Mouse (Mus musculus) ovary, postnatal 10 days (tissue): ENCODE results near the gene Elmo2.

Experiments
- DNase-seq: peaks from one replicate; pipeline ENCODE4 v3.0.0; 2022; ENCODE audit warnings: low spot score

The Elmo2 gene

GRCm38 (mm10) chr2:165288315-165289031 lies 37.8 kb downstream of the Elmo2 start:
- peak; percentile 36 for DNase-seq

DNA sequence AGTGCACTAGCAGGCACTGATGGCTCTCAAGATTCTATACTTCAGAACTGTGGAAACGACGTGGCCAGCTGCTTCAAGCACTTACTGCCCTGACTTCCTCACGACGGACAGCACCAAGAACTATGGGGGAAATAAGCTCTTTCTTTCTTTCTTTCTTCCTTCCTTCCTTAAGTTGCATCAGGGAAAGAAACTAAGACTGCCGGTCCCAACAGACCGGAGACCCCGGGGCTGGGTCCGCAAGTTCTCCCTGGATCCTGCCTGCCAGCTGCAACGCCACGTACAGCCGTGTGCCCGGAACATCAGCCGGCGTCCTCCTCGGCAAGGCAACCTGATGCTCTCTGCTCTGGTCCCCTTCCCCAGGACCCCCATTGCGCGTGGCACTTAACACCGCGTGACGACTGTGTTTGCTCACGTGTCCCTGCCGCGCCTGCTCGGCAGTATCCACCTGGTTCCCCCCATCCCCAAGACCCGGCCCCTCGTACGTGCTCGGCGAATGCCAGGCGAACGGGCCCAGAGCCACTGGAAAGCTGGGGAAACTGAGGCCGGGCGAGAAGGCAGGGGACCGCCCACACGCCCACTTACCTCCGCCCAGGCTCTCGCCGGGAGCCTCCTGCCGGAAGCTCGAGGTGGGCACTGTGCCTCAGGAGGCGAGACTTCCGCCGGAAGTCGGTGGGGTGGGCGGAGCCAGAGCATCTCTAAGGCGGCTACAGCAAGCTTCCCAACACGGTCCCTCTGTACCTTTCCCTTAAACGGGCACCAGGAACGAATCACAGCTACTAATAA lies 38.9 kb downstream of the Elmo2 start, which contains the start of gene Slc35c2:
Gene Slc35c2 (minus strand): TSS at position 668 of the 783 bp plus-strand sequence.
- peak; percentile 86 for DNase-seq

GRCm38 (mm10) chr2:165286361-165287201 lies 39.7 kb downstream of the Elmo2 start:
- DNase-seq, result no peak

- DNase-seq, result no peak
These were observed 40.7 kb downstream of the Elmo2 start for GRCm38 (mm10) chr2:165285621-165286020.

- no peak for DNase-seq
These were observed 41.2 kb downstream of the Elmo2 start for GRCm38 (mm10) chr2:165285034-165285433.

DNA sequence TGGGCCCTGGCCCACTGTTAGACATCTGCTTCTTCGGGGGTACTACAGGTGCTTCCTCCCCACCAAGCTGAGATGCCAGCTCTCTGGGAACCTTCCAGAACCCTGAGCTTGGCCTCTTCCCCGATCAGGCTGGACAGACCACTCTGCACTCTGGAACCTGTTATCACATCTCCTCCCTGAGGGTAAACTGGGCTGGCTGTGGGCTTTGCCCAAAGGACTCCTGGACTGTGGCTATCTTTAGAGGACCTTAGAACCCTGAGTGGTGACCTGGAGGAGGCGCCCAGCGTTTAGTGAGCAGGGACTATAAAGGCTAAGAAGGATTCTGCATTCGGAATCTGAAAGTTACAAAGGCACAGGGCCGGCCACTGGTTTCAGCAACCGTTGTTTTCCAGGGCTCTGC lies 41.9 kb downstream of the Elmo2 start:
- DNase-seq, result no peak

GRCm38 (mm10) chr2:165283644-165284043 lies 42.6 kb downstream of the Elmo2 start:
- DNase-seq, result no peak

- DNase-seq, result no peak
These were observed 44.4 kb downstream of the Elmo2 start for GRCm38 (mm10) chr2:165281779-165282311.

- DNase-seq, result no peak
These were observed 46.9 kb downstream of the Elmo2 start for GRCm38 (mm10) chr2:165279351-165279750.

GRCm38 (mm10) chr2:165277188-165277740 lies 49.0 kb downstream of the Elmo2 start:
- DNase-seq, result no peak

DNA sequence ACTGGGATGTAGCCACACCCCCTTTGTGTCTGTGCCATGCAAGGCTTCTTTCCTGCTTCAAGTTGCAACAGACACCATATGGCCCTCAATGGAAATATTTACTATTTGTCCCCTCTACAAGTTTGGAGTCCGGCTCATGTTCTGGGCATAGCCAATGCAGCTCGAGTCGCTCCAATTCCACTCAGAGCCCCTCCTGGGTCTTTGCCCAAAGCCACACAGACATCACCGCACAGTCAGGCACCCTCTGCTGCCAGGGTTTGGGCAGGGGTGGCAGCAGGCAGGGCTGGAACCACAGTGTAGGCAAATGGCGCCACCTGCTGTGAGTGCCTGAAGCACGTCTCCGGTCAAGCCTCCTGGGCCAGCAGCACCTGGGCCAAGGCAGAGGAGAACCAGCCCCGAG lies 50.5 kb downstream of the Elmo2 start:
- peak; percentile 30 for DNase-seq

GRCm38 (mm10) chr2:165275124-165275640 lies 51.1 kb downstream of the Elmo2 start:
- DNase-seq, result no peak

DNA sequence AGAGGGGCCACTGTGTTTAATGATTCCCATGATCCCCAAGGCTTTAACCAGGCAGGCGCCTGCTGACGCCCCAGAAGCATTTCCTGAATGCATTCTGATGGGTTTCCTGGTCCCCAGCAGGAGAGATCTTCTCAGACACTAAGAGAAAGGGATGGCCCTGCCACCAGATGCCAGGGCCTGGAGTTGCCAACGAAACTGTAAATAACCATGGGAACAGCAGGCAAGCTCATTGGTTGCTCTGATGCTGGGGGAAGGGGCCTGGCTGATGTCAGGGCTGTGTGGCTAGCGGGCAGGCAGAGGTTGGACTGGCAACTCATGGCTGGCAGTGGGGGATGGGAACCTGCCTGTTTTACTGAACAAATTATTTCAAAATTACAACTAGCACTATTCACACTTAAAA lies 52.7 kb downstream of the Elmo2 start:
- DNase-seq, result no peak

GRCm38 (mm10) chr2:165271326-165271725 lies 55.0 kb downstream of the Elmo2 start:
- DNase-seq, result no peak

- no peak for DNase-seq
These were observed 55.4 kb downstream of the Elmo2 start for GRCm38 (mm10) chr2:165270858-165271257.

DNA sequence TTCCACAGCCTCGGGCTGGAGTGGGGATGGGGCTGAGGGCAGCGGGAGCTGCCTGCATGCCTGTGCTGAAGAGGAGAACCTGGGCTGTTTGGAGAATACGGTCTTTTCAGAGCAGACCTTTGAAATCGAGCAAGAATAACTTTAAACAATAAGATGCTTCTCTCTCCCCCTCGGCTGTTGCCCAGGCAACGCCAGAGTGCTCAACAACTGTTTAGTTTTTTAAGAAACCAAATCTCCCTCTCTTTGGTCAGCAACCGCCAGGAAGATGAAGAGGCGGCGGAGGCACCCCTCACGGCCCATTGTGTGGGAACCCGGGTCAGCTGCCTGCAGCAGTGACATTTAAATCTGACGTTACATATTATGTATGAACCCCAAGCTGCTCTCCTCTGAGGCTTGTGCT lies 59.5 kb downstream of the Elmo2 start:
- DNase-seq, result no peak

- DNase-seq, result no peak
These were observed 62.4 kb downstream of the Elmo2 start for GRCm38 (mm10) chr2:165263861-165264260.

DNA sequence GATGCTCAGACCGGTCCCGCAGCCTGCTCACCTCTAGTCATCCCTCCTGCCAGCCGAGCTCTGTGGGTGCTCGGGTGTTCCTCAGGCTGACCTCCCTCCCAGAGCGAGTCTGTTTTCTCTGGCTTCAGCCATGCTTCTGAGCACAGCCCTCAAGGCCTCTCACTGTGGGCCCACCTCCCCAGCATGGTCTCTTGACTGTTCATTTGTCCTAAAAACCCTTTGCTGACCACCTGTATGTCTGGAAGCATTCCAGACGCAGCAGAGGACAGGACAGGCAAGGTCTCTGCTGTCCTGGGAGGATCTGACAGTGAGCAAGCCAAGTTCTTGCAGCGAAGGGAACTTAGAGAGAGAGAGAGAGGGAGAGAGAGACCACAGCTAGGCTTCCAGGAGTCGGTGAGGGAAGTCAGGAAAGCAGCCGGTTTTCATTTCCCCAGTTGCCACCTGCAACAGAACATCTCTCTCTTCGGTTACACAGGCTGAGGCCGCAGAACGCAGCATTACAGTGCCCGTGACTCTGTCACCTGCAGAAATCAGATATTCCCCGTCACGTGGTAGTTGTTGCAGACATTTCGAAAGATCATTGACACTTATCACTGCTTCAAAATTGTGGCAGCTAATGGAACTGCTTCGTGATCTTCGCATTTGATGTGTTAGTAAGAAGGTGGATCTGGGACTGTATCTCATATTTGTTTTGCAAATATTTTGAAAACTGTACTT lies 63.8 kb downstream of the Elmo2 start:
- no peak for DNase-seq

DNA sequence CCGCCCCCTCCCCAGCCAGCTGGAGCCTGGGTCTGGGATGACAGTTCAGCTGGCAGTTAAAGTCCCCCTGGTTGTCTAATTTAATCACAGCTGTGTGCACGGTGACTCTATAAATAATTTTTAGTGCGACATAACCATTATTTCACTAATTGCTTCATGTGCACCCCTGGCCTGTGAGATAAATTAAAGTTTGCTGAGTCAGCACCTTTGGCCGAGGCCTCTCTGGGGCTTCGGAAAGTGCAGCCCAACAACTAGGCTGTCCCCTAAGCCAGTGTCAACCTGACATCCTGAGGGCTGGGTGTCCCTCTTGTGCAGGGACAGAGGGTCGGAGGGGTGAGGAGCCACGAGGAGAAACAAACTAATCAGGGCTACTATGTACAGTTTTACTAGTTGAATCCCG lies 66.4 kb downstream of the Elmo2 start:
- DNase-seq, result no peak

GRCm38 (mm10) chr2:165258321-165258720 lies 68.0 kb downstream of the Elmo2 start:
- DNase-seq, result no peak
